Mouse (Mus musculus): ENCODE results near the gene Adamtsl5.

Gene Adamtsl5

DNA sequence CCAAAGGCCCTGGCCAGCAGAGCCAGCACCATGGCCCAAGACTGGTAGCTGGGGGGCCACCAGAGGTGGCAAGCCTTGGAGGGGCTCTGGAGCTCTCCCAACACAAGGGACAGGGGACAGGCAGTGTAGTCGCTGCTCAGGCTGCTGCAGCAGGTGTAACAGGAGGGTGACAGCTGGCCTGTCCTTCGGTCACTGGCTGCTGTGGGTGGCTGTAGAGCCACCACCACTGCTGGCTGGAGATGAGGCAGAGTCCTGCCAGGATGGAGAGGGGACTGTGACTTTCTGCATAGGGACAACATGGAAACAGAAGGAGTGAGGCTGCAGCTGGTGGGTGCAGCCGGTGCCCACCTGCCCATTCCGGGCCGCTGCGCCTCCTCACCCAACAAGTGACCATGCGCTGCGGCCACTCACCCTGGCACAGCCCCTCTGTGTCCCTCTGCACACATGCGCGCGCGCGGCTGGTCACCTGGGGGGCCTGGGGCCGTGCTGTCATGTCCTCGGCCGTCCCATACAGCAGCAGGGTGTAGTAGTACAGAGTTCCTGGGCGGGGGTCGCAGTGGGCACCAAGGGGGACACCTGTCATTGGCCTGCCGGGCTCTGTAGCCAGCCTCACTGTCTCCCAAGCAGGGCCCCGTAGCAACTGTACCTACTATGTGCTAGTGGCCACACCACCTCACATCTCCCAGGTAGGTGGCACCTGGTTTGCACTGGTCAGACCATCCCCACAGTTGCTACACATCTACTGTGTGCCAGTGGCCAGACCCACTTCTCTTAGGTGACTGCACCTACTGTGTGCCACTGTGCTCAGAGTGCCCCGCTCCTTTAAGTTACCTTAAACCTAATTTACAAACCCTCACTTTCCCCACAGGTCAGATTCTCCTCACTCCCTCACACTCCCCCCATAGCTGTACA is 26.3 kb downstream of the Adamtsl5 start:
- no peak for DNase-seq (ENCODE audit: extremely low read depth, insufficient read length, low spot score)

DNA sequence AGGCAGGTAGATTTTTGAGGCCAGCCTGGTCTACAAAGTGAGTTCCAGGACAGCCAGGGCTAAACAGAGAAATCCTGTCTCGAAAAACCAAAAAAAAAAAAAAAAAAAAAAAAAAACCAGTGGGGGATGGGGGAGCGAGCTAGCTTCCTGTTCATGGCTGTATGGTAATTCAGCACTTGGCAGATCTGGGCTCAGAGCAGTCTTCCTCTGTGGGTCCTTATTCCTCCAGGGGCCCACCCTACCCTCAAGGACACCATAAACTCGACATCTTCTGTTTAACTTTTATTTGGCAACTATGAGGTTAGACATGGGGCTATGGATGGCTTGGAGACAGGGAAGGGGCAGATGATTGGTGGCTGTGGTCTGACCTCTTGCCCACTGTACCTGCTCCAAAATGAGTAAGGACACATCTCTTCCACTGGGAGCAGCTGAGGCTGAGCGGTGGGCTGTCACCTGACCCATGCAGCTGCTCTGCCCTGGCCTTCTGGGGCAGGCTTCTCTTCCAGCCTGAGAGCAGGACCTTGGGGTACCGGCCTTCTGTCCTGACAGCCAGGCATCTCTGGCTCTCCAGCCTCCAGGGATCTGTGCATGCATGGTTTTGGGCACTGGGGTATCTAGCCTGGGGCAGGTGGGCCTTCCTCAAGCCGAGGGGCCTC is 27.1 kb downstream of the Adamtsl5 start:
- no peak for DNase-seq (ENCODE audit: extremely low read depth, insufficient read length, low spot score)

DNA sequence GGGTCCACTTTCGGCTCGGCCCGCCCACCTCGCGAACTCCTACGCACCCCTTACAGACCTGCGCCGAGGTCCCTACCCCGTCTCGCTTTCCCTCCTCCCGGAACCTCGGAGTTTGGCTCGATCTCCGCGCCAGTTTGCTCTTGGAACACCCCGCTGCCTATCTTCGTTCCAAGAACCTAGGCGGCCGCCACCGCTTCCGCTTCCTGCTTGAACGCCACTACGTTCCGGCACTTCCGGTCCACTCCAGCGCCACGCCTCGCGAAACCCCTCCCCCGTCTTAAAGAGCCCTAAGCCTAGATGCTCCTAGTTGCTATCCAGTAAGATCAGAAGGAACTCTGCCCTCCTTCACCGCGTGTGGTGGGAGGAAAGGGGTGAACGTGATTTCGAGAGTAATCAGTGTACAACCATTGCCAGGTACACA is 27.9 kb downstream of the Adamtsl5 start, which contains the start of gene 2310011J03Rik:
TSS of gene 2310011J03Rik (minus strand) at position 198 of the 421 bp plus-strand sequence.
- peak; percentile 94 for DNase-seq (ENCODE audit: extremely low read depth, insufficient read length, low spot score)

DNA sequence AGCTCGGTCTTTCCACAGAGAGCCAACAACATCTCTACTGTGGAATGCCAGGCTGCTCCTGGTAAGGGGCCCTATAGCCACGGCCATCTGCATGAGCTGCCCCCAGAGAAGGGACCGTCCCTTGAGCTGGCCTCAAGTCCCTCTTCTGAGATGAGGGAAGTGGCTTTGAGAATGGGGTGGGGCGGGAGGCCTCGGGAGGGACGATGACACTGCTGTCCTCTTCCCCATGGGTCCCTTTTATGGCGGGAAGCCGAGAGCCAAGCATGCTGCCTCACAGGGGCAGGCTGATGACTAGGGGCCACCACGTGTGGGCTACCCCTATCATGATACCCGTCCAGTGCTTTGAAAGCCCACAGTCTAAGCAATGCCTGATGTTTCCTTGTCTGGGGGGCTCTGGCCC is 31.2 kb downstream of the Adamtsl5 start:
- no peak for DNase-seq (ENCODE audit: extremely low read depth, insufficient read length, low spot score)

DNA sequence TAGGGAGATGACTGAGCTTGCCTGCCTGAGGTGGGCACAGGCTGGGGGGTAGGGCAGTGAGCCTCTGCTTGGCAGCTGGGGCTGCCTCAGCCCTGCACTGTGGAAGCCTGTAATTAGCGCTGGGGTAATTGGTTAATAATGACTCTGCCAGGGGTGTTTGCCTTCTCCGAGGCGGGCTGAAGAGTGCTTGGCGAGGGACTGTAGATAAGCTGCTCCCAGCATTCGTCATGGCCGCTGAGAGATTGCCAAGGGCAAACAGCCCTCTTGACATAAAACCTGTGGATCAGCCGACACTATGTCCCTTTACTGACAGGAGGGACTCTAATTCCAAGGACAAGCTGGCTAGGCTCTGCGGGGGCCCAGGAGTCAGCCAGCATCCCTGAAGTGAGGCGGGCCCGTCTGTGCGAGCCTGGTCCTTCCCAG is 31.8 kb downstream of the Adamtsl5 start:
- DNase-seq (ENCODE audit: extremely low read depth, insufficient read length, low spot score) = no peak

DNA sequence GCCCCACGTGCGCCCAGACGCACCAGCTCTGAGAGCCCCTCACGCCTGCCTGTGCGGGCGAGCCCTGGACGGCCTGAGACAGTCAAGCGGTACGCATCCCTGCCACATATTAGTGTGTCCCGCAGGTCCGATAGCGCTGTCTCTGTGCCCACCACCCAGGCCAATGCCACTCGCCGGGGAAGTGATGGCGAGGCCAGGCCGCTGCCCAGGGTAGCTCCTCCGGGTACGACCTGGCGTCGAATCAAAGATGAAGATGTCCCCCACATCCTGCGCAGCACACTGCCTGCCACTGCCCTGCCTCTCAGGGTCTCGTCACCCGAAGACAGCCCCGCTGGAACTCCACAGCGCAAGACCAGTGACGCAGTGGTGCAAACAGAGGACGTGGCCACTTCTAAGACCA is 32.9 kb downstream of the Adamtsl5 start:
- no peak for DNase-seq (ENCODE audit: extremely low read depth, insufficient read length, low spot score)

DNA sequence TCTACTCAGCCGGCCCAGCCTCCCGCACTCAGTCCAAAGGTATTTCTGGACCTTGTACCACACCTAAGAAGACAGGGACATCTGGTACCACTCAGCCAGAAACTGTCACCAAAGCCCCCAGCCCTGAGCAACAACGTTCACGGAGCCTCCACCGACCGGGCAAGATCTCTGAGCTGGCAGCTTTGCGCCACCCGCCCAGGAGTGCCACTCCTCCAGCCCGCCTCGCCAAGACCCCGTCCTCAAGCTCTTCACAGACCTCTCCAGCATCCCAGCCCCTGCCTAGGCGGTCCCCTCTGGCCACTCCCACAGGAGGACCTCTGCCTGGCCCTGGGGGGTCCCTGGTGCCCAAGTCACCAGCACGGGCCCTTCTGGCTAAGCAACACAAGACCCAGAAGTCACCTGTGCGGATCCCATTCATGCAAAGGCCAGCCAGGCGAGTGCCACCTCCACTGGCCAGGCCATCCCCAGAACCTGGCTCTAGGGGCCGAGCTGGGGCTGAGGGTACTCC is 33.7 kb downstream of the Adamtsl5 start:
- no peak for DNase-seq (ENCODE audit: extremely low read depth, insufficient read length, low spot score)

DNA sequence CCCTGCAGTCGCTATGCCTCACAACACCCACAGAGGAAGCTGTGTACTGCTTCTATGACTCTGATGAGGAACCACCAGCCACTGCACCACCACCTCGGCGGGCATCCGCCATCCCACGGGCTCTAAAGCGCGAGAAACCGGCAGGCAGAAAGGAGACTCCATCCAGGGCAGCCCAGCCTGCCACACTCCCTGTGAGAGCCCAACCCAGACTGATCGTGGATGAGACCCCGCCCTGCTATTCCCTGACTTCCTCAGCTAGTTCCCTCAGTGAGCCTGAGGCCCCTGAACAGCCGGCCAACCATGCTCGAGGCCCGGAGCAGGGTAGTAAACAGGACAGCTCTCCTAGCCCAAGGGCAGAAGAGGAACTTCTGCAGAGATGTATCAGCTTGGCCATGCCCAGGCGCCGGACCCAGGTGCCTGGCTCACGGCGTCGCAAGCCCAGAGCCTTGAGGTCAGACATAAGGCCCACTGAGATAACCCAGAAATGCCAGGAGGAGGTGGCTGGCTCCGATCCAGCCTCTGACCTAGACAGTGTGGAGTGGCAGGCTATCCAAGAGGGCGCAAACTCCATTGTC is 34.5 kb downstream of the Adamtsl5 start:
- no peak for DNase-seq (ENCODE audit: extremely low read depth, insufficient read length, low spot score)

DNA sequence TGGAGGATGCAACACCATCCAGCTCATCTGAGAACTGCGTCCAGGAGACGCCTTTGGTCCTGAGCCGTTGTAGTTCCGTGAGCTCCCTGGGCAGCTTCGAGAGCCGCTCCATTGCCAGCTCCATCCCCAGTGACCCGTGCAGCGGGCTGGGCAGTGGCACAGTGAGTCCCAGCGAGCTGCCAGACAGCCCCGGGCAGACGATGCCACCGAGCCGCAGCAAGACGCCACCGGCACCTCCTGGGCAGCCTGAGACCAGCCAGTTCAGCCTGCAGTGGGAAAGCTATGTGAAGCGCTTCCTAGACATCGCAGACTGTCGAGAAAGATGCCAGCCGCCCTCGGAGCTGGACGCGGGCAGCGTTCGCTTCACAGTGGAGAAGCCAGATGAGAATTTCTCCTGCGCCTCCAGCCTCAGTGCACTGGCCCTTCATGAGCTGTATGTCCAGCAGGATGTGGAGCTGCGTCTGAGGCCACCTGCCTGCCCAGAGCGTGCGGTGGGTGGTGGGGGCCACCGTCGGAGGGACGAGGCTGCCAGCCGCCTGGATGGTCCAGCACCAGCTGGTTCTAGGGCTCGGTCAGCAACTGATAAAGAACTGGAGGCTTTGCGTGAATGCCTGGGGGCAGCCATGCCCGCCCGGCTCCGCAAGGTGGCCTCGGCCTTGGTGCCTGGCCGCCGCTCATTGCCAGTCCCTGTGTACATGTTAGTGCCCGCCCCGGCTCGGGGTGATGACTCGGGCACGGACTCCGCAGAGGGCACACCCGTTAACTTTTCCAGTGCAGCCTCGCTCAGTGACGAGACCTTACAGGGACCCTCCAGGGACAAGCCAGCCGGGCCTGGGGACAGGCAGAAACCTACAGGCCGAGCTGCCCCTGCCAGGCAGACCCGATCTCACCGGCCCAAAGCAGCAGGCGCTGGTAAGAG is 35.4 kb downstream of the Adamtsl5 start:
- DNase-seq (ENCODE audit: extremely low read depth, insufficient read length, low spot score) = no peak

DNA sequence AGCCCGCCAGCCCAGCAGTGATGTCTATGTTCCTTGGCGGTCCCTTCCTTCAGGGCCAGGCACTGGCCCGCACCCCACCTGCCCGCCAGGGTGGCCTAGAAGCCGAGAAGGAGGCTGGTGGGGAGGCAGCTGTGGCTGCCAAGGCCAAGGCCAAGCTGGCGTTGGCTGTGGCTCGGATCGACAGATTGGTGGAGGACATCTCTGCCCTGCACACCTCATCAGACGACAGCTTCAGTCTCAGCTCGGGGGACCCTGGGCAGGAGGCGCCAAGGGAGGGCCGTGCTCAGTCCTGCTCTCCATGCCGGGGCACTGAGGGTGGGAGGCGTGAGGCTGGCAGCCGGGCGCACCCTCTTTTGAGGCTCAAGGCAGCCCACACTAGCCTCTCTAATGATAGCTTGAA is 36.7 kb downstream of the Adamtsl5 start:
- no peak for DNase-seq (ENCODE audit: extremely low read depth, insufficient read length, low spot score)

DNA sequence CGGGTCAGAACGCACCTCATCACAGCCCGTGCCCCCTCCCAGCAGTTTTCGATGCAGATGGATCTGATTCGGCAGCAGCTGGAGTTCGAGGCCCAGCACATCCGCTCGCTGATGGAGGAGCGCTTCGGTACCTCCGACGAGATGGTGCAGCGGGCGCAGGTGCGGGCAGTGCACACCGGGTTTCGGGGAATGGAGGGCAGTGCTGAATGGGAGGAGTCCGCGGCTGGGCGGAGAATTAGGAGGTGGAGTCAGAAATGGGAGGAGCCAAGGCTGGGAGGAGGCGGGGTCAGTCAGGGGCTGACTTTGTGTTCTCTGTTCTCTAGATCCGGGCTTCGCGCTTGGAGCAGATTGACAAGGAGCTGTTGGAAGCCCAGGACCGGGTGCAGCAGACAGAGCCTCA is 43.4 kb downstream of the Adamtsl5 start:
- no peak for DNase-seq (ENCODE audit: extremely low read depth, insufficient read length, low spot score)

DNA sequence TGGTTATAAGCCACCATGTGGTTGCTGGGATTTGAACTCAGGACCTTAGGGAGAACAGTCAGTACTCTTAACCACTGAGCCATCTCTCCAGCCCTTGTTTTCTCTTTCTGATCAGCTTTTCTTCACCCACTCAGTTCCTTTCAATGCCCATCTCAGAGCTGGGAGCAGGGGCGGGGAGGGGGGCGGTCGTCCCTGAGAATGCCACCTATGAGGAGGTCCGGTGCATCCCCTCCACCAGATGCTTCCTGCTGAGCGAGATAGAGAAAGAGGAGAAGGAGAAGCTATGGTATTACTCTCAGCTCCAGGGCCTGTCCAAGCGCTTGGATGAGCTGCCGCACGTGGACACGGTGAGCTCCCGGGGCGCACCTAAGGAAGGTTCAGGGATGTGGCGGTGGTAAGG is 43.8 kb downstream of the Adamtsl5 start:
- no peak for DNase-seq (ENCODE audit: extremely low read depth, insufficient read length, low spot score)

DNA sequence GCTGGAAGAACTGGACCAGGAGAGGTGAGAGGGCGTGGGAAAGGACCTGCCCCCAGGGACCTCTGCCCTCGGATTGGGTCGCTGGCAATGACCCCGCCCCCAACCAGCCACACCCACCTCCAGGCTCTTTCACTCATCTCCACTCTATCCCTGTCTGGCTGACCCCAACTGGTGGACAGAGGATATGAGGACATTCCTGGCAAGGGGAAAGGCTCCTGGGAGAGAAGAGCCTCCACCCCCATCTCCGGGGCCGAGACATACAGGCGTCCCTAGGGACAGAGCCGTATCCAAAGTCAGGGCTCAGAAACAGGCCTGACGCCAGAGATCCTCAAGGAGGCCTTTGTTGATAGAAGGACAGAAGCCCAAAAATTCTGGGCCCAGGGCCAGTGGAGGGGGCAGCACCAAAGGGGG is 45.7 kb downstream of the Adamtsl5 start:
- peak; percentile 73 for DNase-seq (ENCODE audit: extremely low read depth, insufficient read length, low spot score)

DNA sequence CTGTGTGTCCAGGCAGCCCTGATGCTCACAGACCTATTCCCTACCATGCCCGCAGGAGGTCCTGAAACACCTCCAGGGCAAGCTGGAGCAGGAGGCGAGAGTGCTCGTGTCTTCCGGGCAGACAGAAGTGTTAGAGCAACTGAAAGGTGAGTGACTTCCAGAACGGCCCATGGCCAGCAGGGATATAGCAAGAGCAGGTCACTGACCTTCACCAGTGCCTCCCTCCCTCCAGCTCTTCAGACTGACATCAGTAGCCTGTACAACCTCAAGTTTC is 46.2 kb downstream of the Adamtsl5 start:
- no peak for DNase-seq (ENCODE audit: extremely low read depth, insufficient read length, low spot score)

DNA sequence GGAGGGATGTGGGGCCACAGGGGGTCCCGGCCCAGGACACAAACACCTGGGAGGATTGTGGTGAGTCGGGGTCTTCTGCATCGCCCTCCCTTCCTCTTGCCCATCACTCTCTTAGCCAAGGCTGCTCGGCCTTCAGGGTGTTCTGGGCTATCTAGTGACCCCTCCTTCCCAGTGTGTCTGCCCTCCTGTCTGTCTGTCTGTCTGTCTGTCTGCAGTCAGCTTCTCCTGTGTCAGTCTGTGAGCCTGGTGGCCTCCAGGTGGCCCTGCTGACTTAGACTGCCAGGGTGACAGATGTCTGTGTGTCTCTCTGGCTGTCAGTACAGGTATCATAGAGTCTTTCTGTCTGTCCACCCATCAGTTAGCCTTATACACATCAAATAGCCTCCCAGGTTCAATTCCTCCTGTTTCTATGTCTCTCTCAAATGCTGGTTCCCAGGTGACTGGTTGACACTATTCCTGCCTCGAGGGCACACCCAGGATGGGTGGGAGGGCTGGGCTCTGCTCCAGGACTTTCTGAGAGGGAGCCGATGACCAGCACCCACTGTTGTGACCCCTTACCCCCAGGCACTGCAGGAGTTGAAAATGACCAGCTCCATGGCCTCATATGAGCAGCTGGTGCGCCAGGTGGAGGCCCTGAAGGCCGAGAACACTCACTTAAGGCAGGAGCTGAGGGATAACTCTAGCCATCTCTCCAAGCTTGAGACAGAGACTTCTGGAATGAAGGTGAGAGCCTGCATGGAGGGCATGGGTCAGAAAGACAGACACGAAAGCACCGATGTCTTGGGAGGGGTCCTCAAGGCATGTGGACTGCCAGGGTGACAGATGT is 46.7 kb downstream of the Adamtsl5 start:
- no peak for DNase-seq (ENCODE audit: extremely low read depth, insufficient read length, low spot score)

DNA sequence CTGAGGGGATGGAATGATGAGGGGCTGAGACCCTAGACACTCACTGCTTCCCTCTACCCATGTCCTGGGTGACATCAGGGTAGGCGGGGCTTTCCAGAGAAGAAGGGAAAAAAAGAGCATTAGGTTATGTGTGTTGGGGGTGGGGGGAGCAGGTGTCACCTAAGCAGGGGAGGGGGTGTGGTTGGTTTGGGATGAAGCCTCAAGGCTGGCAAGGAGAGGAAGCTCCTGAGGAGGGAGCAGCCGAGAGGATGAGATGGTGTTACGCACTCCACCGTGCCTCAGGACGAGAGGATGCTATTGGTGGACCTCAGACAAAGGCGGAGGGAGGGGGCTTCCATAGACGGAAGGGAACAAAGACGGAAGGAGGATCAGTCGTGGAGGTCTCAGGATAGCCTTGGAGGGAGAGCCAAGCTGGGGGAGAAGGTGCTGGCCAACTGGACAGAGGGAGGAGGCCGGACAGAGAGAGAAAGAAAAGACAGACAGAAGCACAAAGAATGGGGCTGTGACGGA is 47.5 kb downstream of the Adamtsl5 start:
- no peak for DNase-seq (ENCODE audit: extremely low read depth, insufficient read length, low spot score)

DNA sequence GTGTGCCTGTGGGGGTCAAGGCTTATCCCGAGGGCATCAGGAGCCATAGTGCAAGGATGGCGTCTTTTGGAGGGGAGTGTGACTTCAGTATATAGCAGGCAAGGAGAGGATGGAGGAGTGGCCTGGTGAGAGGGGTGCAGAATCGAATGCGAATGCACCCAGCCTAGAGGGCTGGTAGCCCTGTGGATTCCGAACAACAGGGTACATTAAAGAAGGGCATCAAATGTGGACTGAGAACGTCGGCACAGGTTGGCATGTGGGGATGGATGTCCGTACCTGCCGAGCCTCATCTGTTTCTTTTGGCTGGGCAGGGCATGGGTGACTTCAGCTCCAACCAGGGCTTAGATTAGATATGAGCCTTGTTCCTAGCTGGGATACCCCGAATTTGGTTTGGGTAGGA is 48.4 kb downstream of the Adamtsl5 start:
- no peak for DNase-seq (ENCODE audit: extremely low read depth, insufficient read length, low spot score)

DNA sequence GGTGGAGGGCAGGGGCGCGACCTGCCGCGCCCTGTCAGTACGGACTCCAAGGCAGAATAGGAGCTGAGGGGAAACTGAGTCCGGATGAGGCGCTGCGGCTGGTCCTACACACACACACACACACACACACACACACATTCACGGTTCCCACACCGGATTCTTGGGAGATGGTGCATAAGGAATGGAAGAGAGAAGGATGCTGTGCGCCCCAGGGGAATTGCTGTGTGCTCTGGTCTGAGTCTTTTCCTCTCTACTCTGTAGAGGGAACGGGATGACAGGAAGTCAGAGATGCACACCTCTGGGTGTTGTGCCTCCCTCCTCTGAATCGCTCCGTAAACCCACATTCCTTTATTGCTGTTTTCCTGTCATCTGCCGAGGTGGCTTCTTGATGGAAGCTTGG is 48.9 kb downstream of the Adamtsl5 start:
- DNase-seq (ENCODE audit: extremely low read depth, insufficient read length, low spot score) = no peak

DNA sequence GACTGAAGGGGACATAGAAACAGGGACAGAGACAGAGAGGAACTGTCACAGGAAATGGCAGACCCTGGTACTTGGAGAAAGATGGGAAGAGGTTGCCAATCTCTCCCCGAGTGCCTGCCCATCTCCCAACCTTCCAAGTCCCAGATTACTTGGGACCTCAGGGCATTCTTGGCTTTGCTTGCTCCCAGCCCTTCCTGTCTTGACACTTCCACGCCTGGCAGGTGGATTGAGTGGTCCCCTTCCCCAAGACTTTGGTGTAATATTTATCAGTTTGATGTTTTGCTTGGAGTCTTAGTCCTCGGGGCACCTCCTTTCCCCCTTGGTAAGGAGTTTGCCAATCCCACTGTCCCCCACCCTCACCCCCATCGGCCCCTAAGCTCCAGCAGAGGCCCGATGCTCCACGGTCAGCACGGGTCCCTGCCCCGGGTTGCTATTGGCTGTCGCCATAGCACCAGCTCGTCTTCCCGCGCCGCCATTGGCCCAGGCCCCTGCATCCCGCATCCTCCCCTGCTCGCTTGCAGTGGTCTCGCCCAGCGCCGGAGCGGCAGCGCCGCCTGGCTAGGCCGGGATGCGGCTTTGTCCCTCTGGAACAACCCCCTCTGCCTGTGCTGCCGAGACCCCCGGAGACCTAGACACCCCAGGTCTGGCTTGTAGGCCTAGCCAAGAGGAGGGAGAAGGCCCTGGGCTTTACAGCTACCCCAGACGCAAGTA is 49.5 kb downstream of the Adamtsl5 start:
- DNase-seq (ENCODE audit: extremely low read depth, insufficient read length, low spot score) = no peak

All from 3134 (cell line).